Mouse (Mus musculus) limb, embryonic 10.5 days (tissue): ENCODE results near the gene 6330409D20Rik. TPM values are rescaled to one million over a fixed set of nuclear protein-coding genes. Genes with fewer than 3 reads are reported as not detected.
A peak's percentile ranks its signal among the peaks of the same experiment; 100 is the strongest.

Experiments used
- DNase-seq: peaks from one replicate; pipeline ENCODE4 v3.0.0-alpha.2; 2017; ENCODE audit warnings: low spot score
- H3K27ac ChIP-seq: fragments of 300-500 bp; sonication (generic); 2 replicates; pipeline ENCODE4 v1.5.1; 2016; ENCODE audit warnings: mild to moderate bottlenecking
- H3K27me3 ChIP-seq: fragments of 300-500 bp; sonication (generic); 2 replicates; pipeline ENCODE4 v1.6.1; 2016; ENCODE audit warnings: low read depth, mild to moderate bottlenecking; ENCODE audit not compliant: poor library complexity, severe bottlenecking
- H3K36me3 ChIP-seq: fragments of 300-500 bp; sonication (generic); 2 replicates; pipeline ENCODE4 v1.6.1; 2016; ENCODE audit warnings: mild to moderate bottlenecking, moderate library complexity
- H3K4me1 ChIP-seq: fragments of 300-500 bp; sonication (generic); 2 replicates; pipeline ENCODE4 v1.6.1; 2016
- H3K4me3 ChIP-seq: fragments of 300-500 bp; sonication (generic); 2 replicates; pipeline ENCODE4 v1.5.1; 2016; ENCODE audit warnings: mild to moderate bottlenecking, moderate library complexity
- H3K9me3 ChIP-seq: fragments of 300-500 bp; sonication (generic); replicated peaks from 2 replicates; pipeline ENCODE4 v1.6.1; 2016; ENCODE audit warnings: mild to moderate bottlenecking
- WGBS: fragments of 180-500 bp; shearing (Covaris S2); methylation state at CpG from one replicate; pipeline ENCODE4 v1.1.7; 2016; 5-methylcytosine and 5-hydroxymethylcytosine counted together
- polyA plus RNA-seq: library from polyadenylated mRNA; unstranded; fragments of >200 nt; fragmentation: Nextera tagmentation; extraction: Ambion mirVana; gene quantifications from 2 replicates; pipeline ENCODE4 v1.2.1, GENCODE M21; 2016

6330409D20Rik gene
- polyA plus RNA-seq, 1 experiment from 2014 or later: not detected

DNA sequence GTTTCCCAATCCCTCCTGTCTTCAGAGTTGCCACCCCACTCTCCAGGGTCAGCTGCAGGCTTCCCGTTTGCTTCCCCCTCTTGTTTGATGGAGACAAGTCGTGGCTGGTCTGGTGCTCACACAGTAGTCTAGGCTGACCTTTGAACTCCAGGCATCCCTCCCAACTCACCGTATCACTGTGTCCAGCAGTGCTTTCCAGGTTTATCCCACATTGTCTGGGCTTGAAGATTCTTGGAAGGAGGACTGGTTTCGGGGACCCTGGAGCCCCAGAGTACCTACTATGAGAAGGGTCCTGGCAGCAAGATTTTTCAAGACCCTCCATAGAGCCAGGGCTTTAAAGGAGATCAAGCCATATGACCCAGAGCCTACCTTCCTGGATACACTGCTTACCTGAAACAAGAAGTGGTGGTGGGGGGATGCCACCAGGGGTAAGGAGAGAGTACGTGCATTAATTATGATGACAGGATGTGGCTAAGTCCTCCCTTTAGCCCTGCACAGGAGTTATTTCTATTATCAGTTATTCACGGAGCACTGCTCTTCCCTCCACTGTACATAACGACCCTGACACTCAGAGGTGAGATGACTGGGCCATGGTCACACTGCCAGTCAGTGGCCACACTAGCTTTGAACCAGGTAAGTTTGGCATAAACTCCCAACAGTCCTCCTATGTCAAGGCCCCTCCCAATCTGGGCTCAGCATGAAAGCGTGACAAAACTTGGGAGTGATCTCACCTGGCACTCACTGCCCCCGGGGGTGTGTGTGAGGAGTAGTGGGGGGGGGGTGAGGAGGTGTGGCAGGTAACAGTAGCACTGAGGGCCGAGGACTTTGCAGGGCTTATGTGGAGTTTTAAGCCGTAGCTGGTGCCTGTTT lies 26.5 kb downstream of the 6330409D20Rik start:
- H3K27me3 ChIP-seq: no peaks in the 10 kb centered on the region; the same call in 1 of the 2 replicates
- no peaks in the 10 kb centered on the region for H3K9me3 ChIP-seq
- H3K36me3 ChIP-seq: peaks cover 22% of the 10 kb centered on the region
- no peak for DNase-seq
- peaks cover 40% of the 10 kb centered on the region for H3K4me1 ChIP-seq
- H3K27ac ChIP-seq: peak overlapping the region; percentile 96
- WGBS: 54% methylated on average over 11 of the region's 11 CpGs
- H3K4me3 ChIP-seq: peak overlapping the region; percentile 82; the same call in 1 of the 2 replicates

DNA sequence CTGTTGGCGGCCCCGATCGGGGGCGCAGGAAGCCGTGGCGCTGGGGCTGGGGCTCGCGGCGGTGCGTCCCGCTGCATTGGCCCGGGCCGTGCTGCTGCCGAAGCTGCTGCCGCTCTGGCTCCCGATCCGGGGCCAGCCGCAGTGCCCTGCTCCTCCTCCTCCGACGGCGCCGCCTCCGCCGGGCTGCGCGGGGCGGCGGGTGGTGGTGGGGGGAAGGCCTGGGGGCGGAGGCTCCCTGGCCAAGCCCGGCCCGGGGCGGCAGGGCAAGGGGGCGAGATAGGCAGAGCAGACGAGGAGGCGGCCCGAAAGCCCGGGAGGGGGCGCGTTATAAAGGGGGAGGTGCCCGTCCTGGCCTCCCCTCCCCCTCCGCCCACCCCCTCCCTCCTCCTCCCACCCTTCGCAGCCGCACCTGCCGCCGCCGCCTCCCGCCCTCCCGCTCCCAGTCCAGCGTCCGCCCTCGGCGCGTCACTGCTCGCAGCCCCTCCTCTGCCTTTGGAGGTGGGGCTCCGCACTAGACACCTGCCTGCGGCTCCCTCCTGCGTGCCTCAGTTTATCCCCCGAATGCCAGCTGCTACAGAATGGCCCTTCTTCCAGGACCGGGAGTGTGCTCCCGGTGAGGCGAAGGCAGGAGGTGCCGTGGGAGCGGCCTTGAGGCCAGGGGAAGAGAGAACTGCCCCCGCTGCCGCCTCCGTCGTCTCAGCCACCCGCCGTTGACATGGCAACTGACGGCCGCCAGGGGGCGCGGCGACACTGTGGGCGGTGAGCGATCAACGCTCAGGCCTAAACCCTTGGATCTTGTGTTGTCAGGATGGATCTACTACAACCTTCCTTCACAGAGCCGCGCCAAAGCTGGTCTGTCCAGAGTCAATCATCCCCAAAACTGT lies 27.6 kb downstream of the 6330409D20Rik start, which contains the start of gene Cdk9:
TSS of gene Cdk9 (minus strand) at position 143 of the 884 bp plus-strand sequence.
- no peaks in the 10 kb centered on the region for H3K9me3 ChIP-seq
- WGBS: under 1% methylated on average over 64 of the region's 79 CpGs
- peaks cover 35% of the 10 kb centered on the region for H3K4me1 ChIP-seq
- H3K27ac ChIP-seq: peak within 1 kb of the TSS; percentile 96
- H3K27me3 ChIP-seq: no peaks in the 10 kb centered on the region
- peak within 1 kb of the TSS; percentile 82 for H3K4me3 ChIP-seq
- peaks cover 34% of the 10 kb centered on the region for H3K36me3 ChIP-seq
- peak; percentile 97 for DNase-seq

DNA sequence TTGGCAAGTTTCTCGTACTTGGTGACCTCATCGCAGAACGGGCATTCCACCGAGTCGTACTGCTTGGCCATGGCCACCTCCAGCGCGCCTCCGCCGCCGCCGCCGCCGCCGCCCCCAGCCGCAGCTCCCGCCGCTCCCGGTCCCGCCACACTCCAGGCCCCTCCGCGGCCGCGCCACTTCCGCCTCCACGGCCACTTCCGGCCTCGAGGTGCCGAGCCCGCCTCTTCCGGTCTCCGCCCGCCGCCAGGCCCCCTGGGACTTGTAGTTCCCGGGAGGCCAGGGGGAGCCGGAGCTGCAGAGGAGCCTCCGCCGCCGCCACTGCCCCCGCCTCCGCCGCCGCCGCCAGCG lies 28.3 kb downstream of the 6330409D20Rik start:
- no peaks in the 10 kb centered on the region for H3K27me3 ChIP-seq
- H3K4me1 ChIP-seq: peaks cover 35% of the 10 kb centered on the region
- under 1% methylated on average over 44 of the region's 44 CpGs for WGBS
- H3K4me3 ChIP-seq: peak overlapping the region; percentile 82
- peaks cover 40% of the 10 kb centered on the region for H3K36me3 ChIP-seq
- H3K27ac ChIP-seq: peak overlapping the region; percentile 96
- no peaks in the 10 kb centered on the region for H3K9me3 ChIP-seq
- DNase-seq: peak; percentile 98

DNA sequence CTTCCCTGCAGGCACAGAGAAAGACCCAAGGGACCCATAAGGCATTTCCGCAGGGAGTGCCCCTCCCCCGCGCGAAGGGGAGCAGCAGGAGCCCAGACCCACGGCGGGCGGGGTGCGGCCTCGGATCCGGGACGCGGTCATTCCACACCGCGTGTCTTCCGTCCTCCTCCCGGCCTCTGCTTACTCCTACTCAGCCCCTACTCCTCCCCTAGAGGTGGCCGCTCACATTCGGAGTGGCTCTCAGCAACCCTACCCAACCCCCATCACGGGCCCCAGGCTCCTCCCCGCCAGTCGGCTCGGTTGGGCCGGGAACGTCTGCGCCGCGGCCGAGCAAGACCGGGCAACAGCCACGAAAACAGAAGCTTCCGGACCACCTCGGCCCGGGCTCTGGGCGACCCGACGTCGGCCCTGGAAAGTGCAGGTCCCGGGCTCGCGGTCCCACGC lies 28.7 kb downstream of the 6330409D20Rik start:
- peak; percentile 73 for DNase-seq
- Histone ChIP-seq H3K4me1 (peaks cover 35% of the 10 kb centered on the region), H3K4me3 (peak overlapping the region; percentile 82), H3K9me3 (no peaks in the 10 kb centered on the region), H3K27ac (peak overlapping the region; percentile 96), H3K27me3 (no peaks in the 10 kb centered on the region), H3K36me3 (peaks cover 45% of the 10 kb centered on the region)
- WGBS: under 1% methylated on average over 41 of the region's 41 CpGs

DNA sequence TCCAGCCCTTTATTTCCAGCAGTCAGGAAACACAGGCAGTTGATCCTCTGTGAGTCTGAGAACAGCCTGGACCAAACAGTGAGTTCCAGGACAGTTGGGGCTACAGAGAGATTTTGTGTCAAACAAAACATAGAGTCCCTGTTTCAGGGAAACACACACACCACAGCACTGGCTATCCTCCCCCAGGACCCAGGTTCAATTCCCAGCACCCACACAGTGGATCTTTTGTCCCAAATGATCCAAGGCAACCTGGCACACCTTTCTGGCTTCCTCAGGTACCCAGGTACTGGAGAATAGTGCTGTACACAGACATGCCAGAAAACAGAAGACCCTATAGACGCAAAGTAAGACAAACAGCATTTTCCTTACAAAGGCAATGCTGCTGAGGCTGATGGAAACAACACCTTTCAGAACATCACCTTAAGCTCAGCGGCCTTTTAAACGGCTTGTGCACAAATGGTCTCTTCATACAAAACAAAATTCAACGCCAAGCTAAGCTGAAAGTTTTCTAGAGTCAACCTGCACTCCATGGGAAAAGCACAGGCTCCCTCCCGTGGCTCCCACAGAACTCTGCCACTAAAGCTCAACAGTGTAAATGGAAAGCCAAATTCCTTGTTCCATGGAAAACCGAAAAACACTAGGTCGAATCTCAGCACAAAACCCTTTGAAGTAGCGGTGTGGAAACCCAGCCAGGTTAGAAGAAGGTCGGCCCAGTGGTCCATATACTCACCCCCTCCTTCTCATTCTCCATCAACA lies 29.3 kb downstream of the 6330409D20Rik start:
- DNase-seq: no peak
- Histone ChIP-seq H3K27me3 (no peaks in the 10 kb centered on the region), H3K27ac (peak overlapping the region; percentile 96), H3K9me3 (no peaks in the 10 kb centered on the region), H3K4me1 (peaks cover 35% of the 10 kb centered on the region), H3K36me3 (peaks cover 51% of the 10 kb centered on the region), H3K4me3 (peak overlapping the region; percentile 82)
- 31% methylated on average over 9 of the region's 9 CpGs for whole genome bisulfite sequencing

DNA sequence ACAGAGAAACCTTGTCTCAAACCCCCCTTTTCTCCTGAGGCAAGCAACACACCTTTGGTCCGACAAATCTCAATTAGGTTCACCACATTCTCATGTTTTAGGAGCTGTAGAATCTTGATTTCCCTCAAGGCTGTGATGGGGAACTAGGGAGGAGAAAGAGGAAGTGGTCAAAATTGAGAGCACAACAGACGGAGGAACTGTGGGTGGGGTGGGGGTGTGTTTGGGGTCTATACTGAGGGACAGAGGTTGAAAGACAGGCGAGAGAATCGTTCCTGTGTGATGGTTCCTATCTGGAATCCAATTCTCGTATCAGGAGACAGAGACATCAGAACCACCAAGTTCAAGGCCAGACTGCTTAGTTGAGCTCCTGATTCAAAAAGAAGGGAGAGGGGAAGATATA lies 30.4 kb downstream of the 6330409D20Rik start:
- H3K4me3 ChIP-seq: no peak overlapping the region
- no peaks in the 10 kb centered on the region for H3K9me3 ChIP-seq
- DNase-seq: no peak
- no peak overlapping the region for H3K27ac ChIP-seq
- WGBS: 89% methylated on average over 5 of the region's 5 CpGs
- peaks cover 62% of the 10 kb centered on the region for H3K36me3 ChIP-seq
- H3K27me3 ChIP-seq: no peaks in the 10 kb centered on the region
- H3K4me1 ChIP-seq: peaks cover 35% of the 10 kb centered on the region

DNA sequence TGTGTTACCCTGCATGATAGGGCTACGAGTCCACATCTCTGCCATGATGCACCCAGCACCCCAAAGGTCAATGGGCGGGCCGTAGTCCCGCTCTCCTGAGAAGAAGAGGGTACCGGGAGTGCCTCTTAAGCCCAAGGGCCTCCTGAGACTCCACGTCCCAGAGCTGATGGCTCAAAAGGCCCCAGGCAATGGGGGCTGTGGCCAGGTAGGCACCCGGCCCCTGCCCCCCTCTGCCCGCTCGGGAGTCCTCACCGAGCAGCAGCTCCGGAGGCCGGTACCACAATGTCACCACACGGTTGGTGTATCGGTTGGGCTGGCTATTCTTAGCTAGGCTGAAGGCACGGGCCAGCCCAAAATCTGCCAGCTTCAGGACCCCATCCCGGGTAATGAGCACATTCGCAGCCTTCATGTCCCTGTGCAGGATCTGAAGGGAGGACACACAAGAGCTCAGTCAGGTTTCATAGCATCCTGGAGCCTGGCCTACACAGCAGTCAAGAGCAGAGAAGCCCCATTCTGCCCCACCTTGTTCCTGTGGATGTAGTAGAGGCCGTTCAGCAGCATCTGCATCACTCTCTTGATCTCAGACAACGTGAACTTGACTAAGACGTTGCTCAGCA lies 31.2 kb downstream of the 6330409D20Rik start:
- Histone ChIP-seq H3K36me3 (peaks cover 70% of the 10 kb centered on the region), H3K27me3 (no peaks in the 10 kb centered on the region), H3K4me3 (no peak overlapping the region), H3K4me1 (peaks cover 28% of the 10 kb centered on the region), H3K27ac (no peak overlapping the region), H3K9me3 (no peaks in the 10 kb centered on the region)
- no peak for DNase-seq
- WGBS: 94% methylated on average over 20 of the region's 20 CpGs

DNA sequence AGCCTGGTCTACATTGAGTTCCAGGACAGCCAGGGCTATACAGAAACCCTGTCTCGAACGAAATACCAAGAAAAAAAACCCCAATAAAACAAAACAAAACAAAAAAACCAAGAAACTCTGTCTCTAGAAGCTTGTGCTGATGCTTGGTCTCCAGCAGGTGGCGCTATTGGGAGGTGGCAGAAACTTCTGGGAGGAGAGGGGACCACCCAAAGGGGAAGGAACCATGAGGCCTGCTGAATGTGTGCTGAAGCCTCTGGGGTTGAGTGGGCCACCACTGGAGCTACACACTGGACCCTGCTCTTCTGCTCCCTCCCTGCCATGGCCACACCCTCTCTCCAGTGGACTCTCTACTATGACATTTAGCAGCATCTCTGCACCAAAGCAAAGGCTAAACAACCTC lies 32.2 kb downstream of the 6330409D20Rik start:
- Histone ChIP-seq H3K9me3 (no peaks in the 10 kb centered on the region), H3K27me3 (no peaks in the 10 kb centered on the region), H3K4me3 (no peak overlapping the region), H3K36me3 (peaks cover 80% of the 10 kb centered on the region), H3K27ac (no peak overlapping the region), H3K4me1 (peaks cover 18% of the 10 kb centered on the region)
- WGBS: 49% methylated on average over 3 of the region's 3 CpGs
- DNase-seq: peak; percentile 87

GRCm38 (mm10) chr2:32706971-32707370 lies 33.8 kb downstream of the 6330409D20Rik start:
- Histone ChIP-seq H3K27me3 (no peaks in the 10 kb centered on the region), H3K4me3 (no peak overlapping the region), H3K36me3 (peaks cover 96% of the 10 kb centered on the region), H3K9me3 (no peaks in the 10 kb centered on the region), H3K4me1 (peaks cover 10% of the 10 kb centered on the region), H3K27ac (no peak overlapping the region)
- no peak for DNase-seq
- WGBS: 97% methylated on average over 6 of the region's 6 CpGs

GRCm38 (mm10) chr2:32705018-32705417 lies 35.8 kb downstream of the 6330409D20Rik start:
- 92% methylated on average over 7 of the region's 7 CpGs for WGBS
- H3K4me1 ChIP-seq: 0 out of 2 replicates have a peak, but pooled peaks cover 11% of the 10 kb centered on the region
- DNase-seq: no peak
- no peaks in the 10 kb centered on the region for H3K27me3 ChIP-seq
- H3K36me3 ChIP-seq: peaks cover 90% of the 10 kb centered on the region
- H3K9me3 ChIP-seq: no peaks in the 10 kb centered on the region
- no peak overlapping the region for H3K4me3 ChIP-seq
- no peak overlapping the region for H3K27ac ChIP-seq

DNA sequence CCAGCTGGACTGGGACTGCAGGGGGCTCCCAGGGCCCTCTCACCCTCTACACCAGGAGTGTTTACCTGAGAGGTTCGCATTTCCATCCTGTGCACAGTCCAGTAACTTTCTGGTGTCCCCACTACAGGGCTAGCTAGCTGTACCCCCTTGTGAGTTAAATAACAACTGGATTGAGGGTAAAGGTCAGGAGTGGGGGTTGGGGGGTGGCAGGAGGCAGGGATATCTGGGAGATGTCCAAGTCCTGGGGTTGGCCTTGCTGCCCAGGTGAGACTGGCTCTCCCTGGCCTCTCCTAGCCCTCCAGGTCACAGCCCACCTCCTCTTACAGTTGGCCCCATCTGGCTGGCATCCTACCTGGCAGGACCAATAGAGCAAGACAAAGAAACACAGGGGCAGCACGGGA lies 36.8 kb downstream of the 6330409D20Rik start, which contains the start of gene Fpgs:
TSS of gene Fpgs (minus strand) at position 125 of the 401 bp plus-strand sequence.
- H3K4me1 ChIP-seq: 0 out of 2 replicates have a peak, but pooled peaks cover 11% of the 10 kb centered on the region
- no peaks in the 10 kb centered on the region for H3K9me3 ChIP-seq
- H3K27me3 ChIP-seq: no peaks in the 10 kb centered on the region
- no peak for DNase-seq
- H3K27ac ChIP-seq: no peak within 1 kb of the TSS
- H3K4me3 ChIP-seq: no peak within 1 kb of the TSS
- peaks cover 80% of the 10 kb centered on the region for H3K36me3 ChIP-seq
- WGBS: 79% methylated on average over 2 of the region's 2 CpGs

- no peak overlapping the region for H3K27ac ChIP-seq
- H3K4me1 ChIP-seq: 0 out of 2 replicates have a peak, but pooled peaks cover 9% of the 10 kb centered on the region
- no peak for DNase-seq
- no peaks in the 10 kb centered on the region for H3K9me3 ChIP-seq
- no peak overlapping the region for H3K4me3 ChIP-seq
- 97% methylated on average over 8 of the region's 8 CpGs for WGBS
- H3K27me3 ChIP-seq: no peaks in the 10 kb centered on the region
- peaks cover 70% of the 10 kb centered on the region for H3K36me3 ChIP-seq
Observed at GRCm38 (mm10) chr2:32703046-32703445, 37.8 kb downstream of the 6330409D20Rik start.
